Mouse (Mus musculus) erythroblast, embryonic 14.5 days (primary cell): ENCODE data around the gene Mxd3. TPM values are rescaled to one million over a fixed set of nuclear protein-coding genes. Genes with fewer than 3 reads are reported as not detected.
A peak's percentile ranks its signal among the peaks of the same experiment; 100 is the strongest.

Source experiments
- H3K27me3 ChIP-seq: 2 replicates; pipeline ENCODE4 v1.6.1; 2012; ENCODE audit warnings: inconsistent platforms; ENCODE audit not compliant: control insufficient read depth
- H3K36me3 ChIP-seq: 2 replicates; pipeline ENCODE4 v1.6.1; 2012; ENCODE audit warnings: mild to moderate bottlenecking, inconsistent platforms; ENCODE audit not compliant: control insufficient read depth
- H3K4me1 ChIP-seq: 2 replicates; pipeline ENCODE4 v1.6.1; 2012; ENCODE audit warnings: inconsistent platforms; ENCODE audit not compliant: control insufficient read depth
- H3K4me3 ChIP-seq: replicated peaks from 2 replicates; pipeline ENCODE3; 2012; ENCODE audit warnings: moderate library complexity, mild to moderate bottlenecking, inconsistent platforms
- H3K9me3 ChIP-seq: 2 replicates; pipeline ENCODE4 v1.6.1; 2012; ENCODE audit warnings: low read length, inconsistent platforms, mixed read lengths; ENCODE audit not compliant: control insufficient read depth
- GATA1 ChIP-seq: IDR thresholded peaks from 2 replicates; pipeline ENCODE4 v1.6.1; 2012; ENCODE audit warnings: low read length, inconsistent platforms, mixed read lengths
- TAL1 ChIP-seq: IDR thresholded peaks from 3 replicates; pipeline ENCODE4 v1.6.1; 2012; ENCODE audit warnings: low read length, inconsistent platforms, mixed read lengths
- polyA plus RNA-seq: library from polyadenylated mRNA; stranded (reverse); fragments of >175 nt; gene quantifications from 2 replicates; pipeline ENCODE4 v1.2.3, GENCODE M21; 2012

Gene Mxd3
- polyA plus RNA-seq, 1 experiment: 14.7 TPM

GRCm38 (mm10) chr13:55337341-55337975 lies 7.8 kb upstream of the Mxd3 start:
- Histone ChIP-seq H3K27me3 (peaks cover 28% of the 10 kb centered on the region), H3K4me3 (no peak overlapping the region), H3K4me1 (peaks cover 15% of the 10 kb centered on the region), H3K9me3 (no peaks in the 10 kb centered on the region), H3K36me3 (no peaks in the 10 kb centered on the region)
- no peak for TF ChIP-seq GATA1
- TF ChIP-seq TAL1: no peak

GRCm38 (mm10) chr13:55335701-55336100 lies 6.1 kb upstream of the Mxd3 start:
- Histone ChIP-seq H3K36me3 (no peaks in the 10 kb centered on the region), H3K4me1 (peaks cover 29% of the 10 kb centered on the region), H3K9me3 (no peaks in the 10 kb centered on the region), H3K27me3 (peaks cover 32% of the 10 kb centered on the region), H3K4me3 (no peak overlapping the region)
- TF ChIP-seq TAL1 (no peak), GATA1 (no peak)

- peaks cover 32% of the 10 kb centered on the region for H3K27me3 ChIP-seq
- peaks cover 43% of the 10 kb centered on the region for H3K4me1 ChIP-seq
- TF ChIP-seq GATA1 (no peak), TAL1 (no peak)
- H3K9me3 ChIP-seq: no peaks in the 10 kb centered on the region
- no peak overlapping the region for H3K4me3 ChIP-seq
- peaks cover 20% of the 10 kb centered on the region for H3K36me3 ChIP-seq
Measured at GRCm38 (mm10) chr13:55332331-55332730, 2.7 kb upstream of the Mxd3 start.

GRCm38 (mm10) chr13:55330567-55331400 lies 1.2 kb upstream of the Mxd3 start:
- peaks cover 24% of the 10 kb centered on the region for H3K27me3 ChIP-seq
- peaks cover 35% of the 10 kb centered on the region for H3K36me3 ChIP-seq
- no peaks in the 10 kb centered on the region for H3K9me3 ChIP-seq
- peak overlapping the region; percentile 90 for H3K4me3 ChIP-seq
- peaks cover 56% of the 10 kb centered on the region for H3K4me1 ChIP-seq
- TF ChIP-seq GATA1: no peak
- no peak for TF ChIP-seq TAL1

GRCm38 (mm10) chr13:55329109-55329682 lies 427 bp downstream of the Mxd3 start:
- peaks cover 18% of the 10 kb centered on the region for H3K27me3 ChIP-seq
- H3K36me3 ChIP-seq: peaks cover 51% of the 10 kb centered on the region
- no peak for TF ChIP-seq TAL1
- no peak for TF ChIP-seq GATA1
- H3K9me3 ChIP-seq: no peaks in the 10 kb centered on the region
- peak overlapping the region; percentile 90 for H3K4me3 ChIP-seq
- peaks cover 69% of the 10 kb centered on the region for H3K4me1 ChIP-seq

GRCm38 (mm10) chr13:55328641-55329040 lies 982 bp downstream of the Mxd3 start:
- H3K4me3 ChIP-seq: peak overlapping the region; percentile 90
- H3K27me3 ChIP-seq: peaks cover 14% of the 10 kb centered on the region
- peaks cover 57% of the 10 kb centered on the region for H3K36me3 ChIP-seq
- no peaks in the 10 kb centered on the region for H3K9me3 ChIP-seq
- TF ChIP-seq TAL1: no peak
- no peak for TF ChIP-seq GATA1
- H3K4me1 ChIP-seq: peaks cover 74% of the 10 kb centered on the region

GRCm38 (mm10) chr13:55328171-55328570 lies 1.5 kb downstream of the Mxd3 start:
- TF ChIP-seq GATA1 (no peak), TAL1 (no peak)

GRCm38 (mm10) chr13:55327633-55328032 lies 2.0 kb downstream of the Mxd3 start:
- Histone ChIP-seq H3K36me3 (peaks cover 67% of the 10 kb centered on the region), H3K4me1 (peaks cover 84% of the 10 kb centered on the region), H3K9me3 (no peaks in the 10 kb centered on the region), H3K4me3 (peak overlapping the region; percentile 90), H3K27me3 (peaks cover 6% of the 10 kb centered on the region)
- TF ChIP-seq GATA1 (no peak), TAL1 (no peak)

More at GRCm38 (mm10) chr13:55328171-55328570, 1.5 kb downstream of the Mxd3 start:
- Histone ChIP-seq H3K27me3 (peaks cover 10% of the 10 kb centered on the region), H3K4me3 (peak overlapping the region; percentile 90), H3K4me1 (peaks cover 79% of the 10 kb centered on the region), H3K9me3 (no peaks in the 10 kb centered on the region), H3K36me3 (peaks cover 61% of the 10 kb centered on the region)

GRCm38 (mm10) chr13:55327169-55327568 lies 2.5 kb downstream of the Mxd3 start:
- peaks cover 68% of the 10 kb centered on the region for H3K36me3 ChIP-seq
- H3K27me3 ChIP-seq: peaks cover 4% of the 10 kb centered on the region
- no peaks in the 10 kb centered on the region for H3K9me3 ChIP-seq
- peaks cover 88% of the 10 kb centered on the region for H3K4me1 ChIP-seq
- peak overlapping the region; percentile 90 for H3K4me3 ChIP-seq
- no peak for TF ChIP-seq TAL1
- TF ChIP-seq GATA1: no peak
